Comparison of ENCODE assay signal across 19 mouse cellular contexts in the genomic region with DNA sequence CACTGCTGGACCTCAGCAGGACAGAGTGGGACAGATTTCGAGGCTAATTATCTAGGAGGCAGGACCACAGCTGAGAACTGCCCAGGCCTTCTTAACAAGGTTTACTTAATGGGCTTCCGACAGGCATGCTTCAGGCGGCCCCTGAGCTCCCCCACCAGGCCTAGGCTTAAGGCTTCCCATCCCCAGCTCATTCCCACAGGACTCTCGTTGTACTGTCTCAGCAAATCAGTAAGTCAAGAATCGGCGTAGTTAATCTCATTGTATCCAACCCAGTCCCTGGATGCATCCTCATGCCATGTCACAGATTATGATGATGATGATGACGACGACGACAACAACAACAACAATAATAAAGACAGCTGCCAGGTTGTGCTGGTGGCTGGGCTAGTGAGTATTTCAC. TPM values are rescaled to one million over a fixed set of nuclear protein-coding genes. Genes with fewer than 3 reads are reported as not detected.
"Had no signal": no experiment of that assay in that cellular context is flagged by ENCODE, and none has a peak within 500 bp of the region (broad histone marks: within the 10 kb centered on the region; RNA-seq: fewer than 3 reads in every experiment).

No protein-coding gene starts in this region.

- DNase-seq: liver, embryonic 13.5 days; liver, postnatal 0 days; lung, adult 2 months; lung, postnatal 14 days; lung, postnatal 36 days; right cerebral cortex, postnatal 14 days; thymus, adult 2 months; thymus, postnatal 25 days; thymus, postnatal 4 days had no signal

- H3K9ac ChIP-seq: liver, embryonic 13.5 days; liver, embryonic 15.5 days; liver, postnatal 0 days; lung, embryonic 15.5 days; neural tube, embryonic 12.5 days; stomach, embryonic 15.5 days had no signal

- H3K4me2 ChIP-seq: liver, embryonic 13.5 days; liver, embryonic 15.5 days; lung, embryonic 15.5 days; neural tube, embryonic 12.5 days; stomach, embryonic 15.5 days had no signal

- H3K36me3 ChIP-seq: liver, embryonic 13.5 days; liver, embryonic 15.5 days; lung, embryonic 15.5 days; neural tube, embryonic 12.5 days; stomach, embryonic 15.5 days had no signal

- H3K27ac ChIP-seq: liver, embryonic 13.5 days; liver, embryonic 15.5 days; lung, embryonic 15.5 days; macrophage; neural tube, embryonic 12.5 days; stomach, embryonic 15.5 days; stomach, postnatal 0 days had no signal

- H3K4me3 ChIP-seq: liver, embryonic 13.5 days; liver, embryonic 15.5 days; lung, embryonic 15.5 days; megakaryocyte, embryonic 14.5 days; neural tube, embryonic 12.5 days; stomach, embryonic 15.5 days had no signal

- H3K9me3 ChIP-seq: liver, embryonic 13.5 days; liver, embryonic 15.5 days; lung, embryonic 15.5 days; stomach, embryonic 15.5 days had no signal

- ATAC-seq: liver, postnatal 0 days; lung, postnatal 0 days had no signal

- H3K27me3 ChIP-seq: liver, embryonic 13.5 days; liver, embryonic 15.5 days; lung, embryonic 15.5 days; megakaryocyte, embryonic 14.5 days; neural tube, embryonic 12.5 days; stomach, embryonic 15.5 days had no signal

- H3K4me1 ChIP-seq: liver, embryonic 13.5 days; liver, embryonic 15.5 days; lung, embryonic 15.5 days; neural tube, embryonic 12.5 days; stomach, embryonic 15.5 days had no signal

RNA-seq across cellular contexts. Expression of gene Kcnj15, which starts 41.6 kb away (rescaled TPM):
- total RNA-seq: monocyte, adult 5-6 weeks; neutrophil, adult 5-6 weeks had no signal
- polyA plus RNA-seq: macrophage had no signal
